Mouse (Mus musculus) retina, postnatal 1 day (tissue): ENCODE data around the gene Sf3b4.
"Not testable (repeated sequence)": the region's sequence is repeated elsewhere in the genome, so short reads cannot be mapped to it uniquely, and the experiment has no call there.

Experiments used
- DNase-seq: peaks from one replicate; pipeline ENCODE4 v3.0.0-alpha.2; 2012

Sf3b4 gene

DNA sequence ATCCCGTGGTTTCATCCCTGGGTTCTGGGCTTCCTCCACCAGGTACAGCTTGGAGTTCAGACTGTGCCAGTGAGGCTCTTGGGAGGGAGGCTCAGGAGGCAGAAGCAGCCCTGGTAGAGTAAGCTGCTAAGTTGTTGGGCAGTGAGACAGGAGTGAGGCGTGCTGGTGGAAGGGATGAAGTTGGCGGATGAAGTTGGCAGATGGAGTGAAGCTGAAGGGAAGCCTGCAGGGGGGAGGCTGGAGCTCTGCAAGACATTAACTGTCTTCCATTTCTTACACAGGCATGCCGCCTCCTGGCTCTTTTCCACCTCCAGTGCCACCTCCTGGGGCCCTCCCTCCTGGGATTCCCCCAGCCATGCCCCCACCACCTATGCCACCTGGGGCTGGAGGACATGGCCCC, 1.9 kb downstream of the Sf3b4 start:
- DNase-seq = not testable (repeated sequence)

DNA sequence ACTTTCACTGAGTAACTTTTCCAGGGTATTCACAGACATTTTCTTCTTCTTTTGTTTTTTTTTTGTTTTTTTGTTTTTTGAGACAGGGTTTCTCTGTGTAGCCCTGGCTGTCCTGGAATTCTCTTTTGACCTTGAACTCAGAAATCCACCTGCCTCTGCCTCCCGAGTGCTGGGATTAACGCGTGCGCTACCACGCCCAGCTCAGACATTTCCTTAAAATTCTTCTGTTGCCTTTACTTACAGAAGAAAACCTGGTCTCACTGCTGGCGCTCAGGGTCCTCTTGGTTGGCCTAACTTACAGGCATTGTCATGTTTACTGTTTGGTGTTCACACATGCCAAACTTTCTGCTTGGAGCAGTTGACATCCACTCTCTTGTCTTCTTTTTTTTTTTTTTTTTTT, 3.1 kb downstream of the Sf3b4 start:
- DNase-seq = no peak

DNA sequence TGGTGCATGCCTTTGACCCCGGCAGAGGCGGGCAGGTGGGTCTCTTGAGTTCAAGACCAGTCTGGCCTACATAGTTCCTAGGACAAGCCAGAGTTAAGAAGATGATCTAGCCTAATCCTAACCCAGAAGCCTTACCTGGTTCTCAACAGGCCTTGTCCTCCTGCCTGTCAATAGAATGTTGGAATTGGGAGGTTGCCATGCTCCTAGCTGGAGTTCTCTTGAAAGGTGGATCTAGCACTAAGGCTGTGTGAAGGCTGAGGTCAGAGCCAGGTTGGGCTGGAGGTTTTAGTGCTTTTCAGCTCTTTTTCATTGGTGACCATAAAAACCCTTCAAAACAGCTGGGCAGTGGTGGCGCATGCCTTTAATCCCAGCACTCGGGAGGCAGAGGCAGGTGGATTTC, 6.3 kb downstream of the Sf3b4 start:
- DNase-seq = no peak

- no peak for DNase-seq
Measured at GRCm38 (mm10) chr3:96178902-96179301, 6.8 kb downstream of the Sf3b4 start.

DNA sequence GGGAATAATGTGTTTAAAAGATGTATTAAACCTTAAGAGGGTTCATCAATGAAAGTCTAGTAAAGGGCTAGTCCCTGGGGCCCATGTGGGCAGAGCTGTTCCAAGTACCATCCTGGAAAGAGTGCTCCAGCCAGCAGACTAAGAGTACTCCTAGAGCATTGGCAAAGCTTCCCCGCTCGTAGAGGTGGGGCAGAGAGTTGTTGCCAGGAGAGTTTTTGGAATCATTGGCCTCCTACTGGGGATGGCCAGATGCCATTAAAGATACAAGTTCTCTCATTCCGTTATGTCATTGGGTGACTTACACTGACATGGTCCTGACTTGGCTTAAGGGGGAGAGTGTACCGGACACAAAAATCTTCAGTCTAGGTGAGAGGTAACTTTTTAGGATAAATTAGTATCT, 7.4 kb downstream of the Sf3b4 start:
- no peak for DNase-seq

DNA sequence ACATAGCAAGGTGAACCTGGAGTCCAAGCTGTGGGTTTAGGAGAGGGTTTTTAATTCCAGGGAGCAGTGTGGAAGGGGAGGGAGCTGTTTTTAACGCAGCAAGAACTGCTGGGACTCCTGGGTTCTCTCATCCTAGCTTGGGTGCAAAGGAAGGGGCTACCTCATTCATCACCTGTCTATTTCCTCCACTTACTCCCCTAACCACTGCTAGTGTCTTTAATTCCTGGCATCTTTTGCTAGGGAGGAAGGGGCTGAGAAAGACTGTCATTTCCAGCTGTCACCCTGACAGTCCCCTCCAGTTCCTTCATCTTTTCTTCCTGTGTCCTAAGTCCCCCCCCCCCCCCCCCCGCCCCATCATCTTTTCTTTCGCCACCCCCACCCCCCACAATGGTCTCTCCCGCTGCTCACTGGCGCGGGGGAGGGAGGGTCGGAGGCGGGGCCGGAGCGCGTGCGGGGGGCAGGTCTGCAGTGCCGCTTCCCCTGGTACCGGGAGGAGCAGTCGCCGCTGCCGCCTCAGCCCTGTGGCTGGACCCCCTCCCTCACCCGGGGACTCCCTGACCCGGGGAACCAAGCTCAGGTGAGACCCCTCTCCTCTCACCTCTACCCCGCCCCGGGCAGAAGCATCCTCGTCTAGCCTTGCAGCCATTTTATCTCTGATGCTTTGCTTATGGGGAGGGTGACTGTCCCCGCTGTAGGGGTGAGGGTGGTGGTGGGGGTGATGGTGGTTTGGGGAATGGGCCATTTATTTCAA, 8.8 kb downstream of the Sf3b4 start, which contains the start of gene Sv2a:
Sv2a (plus strand) TSS at position 425 of the 751 bp plus-strand sequence.
- DNase-seq = peak; percentile 76

- DNase-seq = peak; percentile 55
Measured at GRCm38 (mm10) chr3:96181510-96182381, 9.6 kb downstream of the Sf3b4 start.

DNA sequence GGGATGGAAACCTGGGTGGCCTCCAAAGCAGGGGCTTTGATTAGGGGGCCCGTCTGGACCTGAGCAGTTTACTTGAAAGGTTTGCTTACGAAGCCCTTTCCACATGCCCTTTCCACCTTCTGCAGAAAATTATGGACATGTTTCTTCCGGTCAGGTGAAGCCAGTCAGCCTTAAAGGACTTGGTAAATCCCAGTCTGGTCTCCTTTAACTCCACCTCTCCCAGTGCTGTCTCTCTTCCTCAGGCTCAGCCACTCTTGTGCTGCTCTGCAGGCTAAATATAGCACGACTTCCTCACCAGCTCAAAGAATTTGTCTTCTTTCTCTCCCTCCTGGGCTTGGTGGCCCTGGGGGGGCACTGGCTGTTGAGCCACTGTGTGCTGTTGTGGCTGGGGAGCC, 10.2 kb downstream of the Sf3b4 start:
- peak; percentile 45 for DNase-seq

DNA sequence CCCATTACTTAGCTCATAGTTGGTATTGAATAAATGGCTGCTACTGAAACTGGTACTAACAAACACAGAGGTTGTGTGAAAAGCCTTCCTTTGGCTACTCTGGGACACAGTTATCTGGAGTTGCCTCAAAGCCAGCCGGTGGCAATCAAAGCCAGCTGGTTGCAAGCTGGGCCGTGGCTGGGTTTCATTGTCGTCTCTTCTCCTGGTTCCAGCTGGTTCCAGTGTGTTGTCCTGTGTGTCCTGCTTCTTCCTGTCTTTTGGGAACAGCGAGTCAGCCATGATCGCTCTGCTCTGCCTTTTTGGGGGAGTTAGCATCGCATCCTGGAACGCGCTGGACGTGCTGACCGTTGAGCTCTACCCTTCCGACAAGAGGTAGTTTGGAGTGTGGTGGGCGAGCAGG, 20.8 kb downstream of the Sf3b4 start:
- no peak for DNase-seq

DNA sequence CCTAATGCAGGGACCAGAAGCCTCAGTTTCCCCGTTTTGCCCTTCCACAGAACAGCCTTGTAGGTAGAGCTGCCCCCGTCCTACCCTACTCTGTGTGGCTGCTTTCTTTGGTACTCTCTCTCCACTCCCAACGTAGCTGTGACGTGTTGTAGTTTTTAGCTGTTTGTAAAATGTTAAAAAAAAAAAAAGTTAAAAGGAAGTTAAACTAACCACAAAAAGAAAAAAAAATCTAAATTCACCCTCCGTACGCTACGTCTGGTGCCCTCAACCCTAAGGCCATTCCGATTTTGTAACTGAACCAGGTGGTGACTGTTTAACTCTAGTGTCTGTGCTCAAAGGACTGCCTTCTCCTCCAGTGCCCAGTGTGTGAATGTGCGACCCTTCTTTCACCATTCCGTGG, 22.8 kb downstream of the Sf3b4 start:
- no peak for DNase-seq

- no peak for DNase-seq
Measured at GRCm38 (mm10) chr3:96195616-96196313, 23.6 kb downstream of the Sf3b4 start.

- no peak for DNase-seq
Measured at GRCm38 (mm10) chr3:96196437-96197128, 24.5 kb downstream of the Sf3b4 start.

DNA sequence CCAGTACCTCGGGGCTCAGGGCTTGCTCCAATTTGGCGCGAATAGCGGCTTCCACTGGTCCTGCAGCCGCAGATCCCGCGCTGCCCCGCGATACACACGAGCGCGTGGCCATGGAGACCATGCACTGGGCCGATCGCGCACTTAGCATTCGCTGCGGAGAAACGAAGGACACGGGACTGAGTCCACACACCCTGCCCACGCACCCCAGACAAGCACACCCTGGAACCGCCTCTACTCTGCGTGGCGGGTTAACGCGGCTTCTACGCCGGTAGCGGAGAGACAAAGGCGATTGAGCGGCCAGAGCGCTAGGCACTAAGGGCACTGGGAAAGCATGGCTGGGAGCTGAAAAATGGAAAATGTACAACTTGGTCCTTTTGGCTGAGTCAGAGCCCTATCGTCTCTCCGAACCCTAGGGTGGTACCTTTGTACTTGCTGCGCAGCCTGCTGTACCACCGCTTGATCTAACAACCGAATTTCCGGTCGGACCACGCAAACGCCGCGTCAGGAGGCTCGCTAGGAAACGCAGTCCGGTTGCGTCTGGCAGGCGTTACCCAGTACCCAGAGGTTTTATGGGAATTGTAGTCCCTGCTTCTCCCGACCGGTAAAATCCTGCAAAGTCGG, 25.1 kb downstream of the Sf3b4 start:
- DNase-seq = peak; percentile 92

GRCm38 (mm10) chr3:96198181-96198580, 26.0 kb downstream of the Sf3b4 start:
- peak; percentile 31 for DNase-seq

DNA sequence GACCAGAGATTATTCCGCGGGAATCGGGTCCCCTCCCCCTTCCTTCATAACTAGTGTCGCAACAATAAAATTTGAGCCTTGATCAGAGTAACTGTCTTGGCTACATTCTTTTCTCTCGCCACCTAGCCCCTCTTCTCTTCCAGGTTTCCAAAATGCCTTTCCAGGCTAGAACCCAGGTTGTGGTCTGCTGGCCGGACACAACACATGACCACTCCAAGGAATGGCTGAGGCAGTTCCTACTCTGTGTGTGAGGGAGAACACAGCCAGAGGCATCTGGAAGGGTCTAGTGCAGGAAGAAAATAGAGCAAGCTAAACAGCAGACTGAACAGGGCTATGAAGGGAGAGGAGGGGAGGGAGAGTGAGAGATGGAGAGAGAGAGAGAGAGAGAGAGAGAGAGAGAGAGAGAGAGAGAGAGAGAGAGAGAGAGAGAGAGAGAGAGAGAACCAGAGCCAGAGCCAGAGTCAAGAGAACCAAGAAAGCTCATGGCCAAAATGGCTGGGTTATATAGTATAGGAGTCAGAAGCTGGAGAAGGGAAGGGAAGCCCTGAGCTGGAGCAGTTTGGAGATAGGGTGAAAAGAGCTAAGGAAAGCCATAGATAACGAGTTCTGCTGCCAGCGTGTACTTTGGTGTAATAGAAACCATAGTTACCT, 26.6 kb downstream of the Sf3b4 start:
- not testable (repeated sequence) for DNase-seq

GRCm38 (mm10) chr3:96199731-96200130, 27.6 kb downstream of the Sf3b4 start:
- no peak for DNase-seq

DNA sequence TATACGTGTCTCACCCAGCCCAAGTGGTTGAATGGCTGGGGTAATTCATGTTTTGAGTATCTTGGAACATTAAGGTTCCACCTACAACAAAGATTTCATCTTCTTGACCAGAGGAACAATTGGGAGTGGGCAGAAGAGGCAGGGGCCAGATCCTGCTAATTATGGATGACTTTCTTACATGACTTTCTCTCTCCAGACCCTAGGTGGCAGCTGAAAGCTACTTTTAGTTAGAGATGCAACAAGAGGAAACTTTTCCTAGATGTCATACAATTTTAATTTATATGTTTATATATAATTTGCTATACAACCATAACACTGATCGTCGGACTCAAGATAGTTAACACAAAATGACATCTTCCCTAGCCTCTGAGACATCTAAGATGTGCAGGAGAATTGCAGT, 35.7 kb downstream of the Sf3b4 start:
- no peak for DNase-seq

DNA sequence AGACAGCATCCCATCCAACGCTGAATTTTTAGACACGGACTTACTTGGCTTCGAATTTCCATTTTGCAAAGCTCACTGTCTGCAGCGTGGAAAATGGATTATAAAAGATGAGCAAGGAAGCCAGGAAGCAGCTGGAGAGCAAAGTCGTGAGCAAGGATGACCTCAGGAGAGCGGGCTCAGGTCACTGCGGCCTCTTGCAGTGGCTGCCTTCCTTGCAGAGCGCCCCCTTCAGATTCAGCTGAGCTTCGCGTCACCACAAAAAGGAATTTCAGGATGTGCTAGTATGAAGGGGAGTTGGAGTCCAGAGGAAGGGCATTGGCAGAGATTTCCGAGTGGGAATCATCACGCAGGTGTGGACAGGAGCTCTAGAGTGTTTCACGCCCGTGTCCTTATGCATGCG, 37.1 kb downstream of the Sf3b4 start:
- peak; percentile 38 for DNase-seq

GRCm38 (mm10) chr3:96219191-96219641, 47.1 kb downstream of the Sf3b4 start:
- DNase-seq = no peak

- DNase-seq = peak; percentile 94
Measured at GRCm38 (mm10) chr3:96219661-96220130, 47.6 kb downstream of the Sf3b4 start, which contains the start of the genes Bola1 and Hist2h2ab. Gene Bola1 (minus strand): TSS chr3:96219709. Gene Hist2h2ab (plus strand): TSS chr3:96219865.

DNA sequence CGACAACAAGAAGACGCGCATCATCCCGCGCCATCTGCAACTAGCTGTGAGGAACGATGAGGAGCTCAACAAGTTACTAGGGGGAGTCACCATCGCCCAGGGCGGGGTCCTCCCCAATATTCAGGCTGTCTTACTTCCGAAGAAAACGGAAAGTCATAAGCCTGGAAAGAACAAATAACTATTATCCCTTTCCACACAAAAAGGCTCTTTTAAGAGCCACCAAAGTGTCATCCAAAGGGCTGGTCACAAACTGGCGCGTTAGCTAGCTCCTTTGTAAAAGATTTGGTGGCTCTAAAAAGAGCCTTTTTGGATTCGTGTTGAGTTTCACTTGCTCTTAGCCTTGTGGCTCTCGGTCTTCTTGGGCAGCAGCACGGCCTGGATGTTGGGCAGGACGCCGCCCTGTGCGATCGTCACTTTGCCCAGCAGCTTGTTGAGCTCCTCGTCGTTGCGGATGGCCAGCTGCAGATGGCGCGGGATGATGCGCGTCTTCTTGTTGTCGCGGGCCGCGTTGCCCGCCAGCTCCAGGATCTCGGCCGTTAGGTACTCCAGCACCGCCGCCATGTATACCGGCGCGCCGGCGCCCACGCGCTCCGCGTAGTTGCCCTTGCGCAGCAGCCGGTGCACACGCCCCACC, 48.1 kb downstream of the Sf3b4 start:
- peak; percentile 67 for DNase-seq
